Mouse (Mus musculus): ENCODE results near the gene B230118H07Rik.

- TF ChIP-seq E2F4 (IDR thresholded peaks at IDR 0.05; ENCODE audit: borderline replicate concordance, low read depth, low read length) (no peak), HCFC1 (IDR thresholded peaks at IDR 0.05; ENCODE audit: low read depth, low read length) (no peak), BHLHE40 (IDR thresholded peaks at IDR 0.05; ENCODE audit: borderline replicate concordance, low read depth, low read length) (no peak), ZMIZ1 (IDR thresholded peaks at IDR 0.05; ENCODE audit: low read depth, low read length) (no peak), USF1 (IDR thresholded peaks at IDR 0.05; ENCODE audit: low read depth, low read length) (no peak)
Observed at GRCm38 (mm10) chr2:101581418-101581817, 67.9 kb downstream of the B230118H07Rik start.
